Mouse (Mus musculus) brain, embryonic 14.5 days (tissue): ENCODE measurements around the gene Fcgr4. TPM values are rescaled to one million over a fixed set of nuclear protein-coding genes. Genes with fewer than 3 reads are reported as not detected.
"Not testable (repeated sequence)": the region's sequence is repeated elsewhere in the genome, so short reads cannot be mapped to it uniquely, and the experiment has no call there.

ENCODE experiments used
- DNase-seq: peaks from one replicate; pipeline ENCODE4 v3.0.0-alpha.2; 2011; ENCODE audit warnings: low read depth
- CTCF ChIP-seq: fragments of 200-500 bp; IDR thresholded peaks from 2 replicates; pipeline ENCODE4 v1.5.1; 2012; ENCODE audit warnings: inconsistent platforms, mild to moderate bottlenecking, moderate library complexity, borderline replicate concordance; ENCODE audit not compliant: insufficient read depth, insufficient read length; ENCODE audit errors: extremely low read depth
- POLR2A ChIP-seq: fragments of 200-500 bp; IDR thresholded peaks from 2 replicates; pipeline ENCODE4 v1.6.1; 2012; ENCODE audit warnings: mild to moderate bottlenecking, inconsistent platforms, borderline replicate concordance; ENCODE audit not compliant: poor library complexity, insufficient read depth, insufficient read length, severe bottlenecking; ENCODE audit errors: extremely low read depth
- polyA plus RNA-seq: library from polyadenylated mRNA; depleted of rRNA; stranded (reverse); fragments of >200 nt; gene quantifications from 2 replicates; pipeline ENCODE4 v1.2.3, GENCODE M21; 2012; rRNA removed

The Fcgr4 gene
- 0.34 and 0.38 TPM in 2 replicates for polyA plus RNA-seq

GRCm38 (mm10) chr1:171018737-171019136 is at the start of gene Fcgr4:
Gene Fcgr4, plus strand, starts transcription at chr1:171018920.
- no peak for TF ChIP-seq CTCF
- TF ChIP-seq POLR2A, result no peak
- no peak for DNase-seq

GRCm38 (mm10) chr1:170972494-170972893 is 46.2 kb upstream of the Fcgr4 start:
- no peak for DNase-seq
- no peak for TF ChIP-seq CTCF

- DNase-seq, result no peak
- TF ChIP-seq POLR2A (no peak), CTCF (no peak)
Observed at GRCm38 (mm10) chr1:170972936-170973335, 45.8 kb upstream of the Fcgr4 start.

GRCm38 (mm10) chr1:170974171-170974570 is 44.5 kb upstream of the Fcgr4 start:
- no peak for DNase-seq
- TF ChIP-seq CTCF (no peak), POLR2A (no peak)

- no peak for DNase-seq
- TF ChIP-seq POLR2A (no peak), CTCF (no peak)
Observed at GRCm38 (mm10) chr1:170974736-170975135, 44.0 kb upstream of the Fcgr4 start.

GRCm38 (mm10) chr1:170975350-170975749 is 43.4 kb upstream of the Fcgr4 start:
- DNase-seq, result not testable (repeated sequence)

GRCm38 (mm10) chr1:170975751-170976161 is 43.0 kb upstream of the Fcgr4 start:
- DNase-seq, result no peak

GRCm38 (mm10) chr1:170976447-170976846 is 42.3 kb upstream of the Fcgr4 start, which contains the start of gene Fcgr2b:
Gene Fcgr2b, minus strand, starts transcription at chr1:170976547.
- TF ChIP-seq POLR2A, result no peak
- no peak for TF ChIP-seq CTCF
- no peak for DNase-seq

More at GRCm38 (mm10) chr1:170975751-170976161, 43.0 kb upstream of the Fcgr4 start:
- TF ChIP-seq POLR2A (no peak), CTCF (no peak)

GRCm38 (mm10) chr1:170978601-170979000 is 40.1 kb upstream of the Fcgr4 start:
- no peak for DNase-seq
- TF ChIP-seq POLR2A (no peak), CTCF (no peak)

- not testable (repeated sequence) for DNase-seq
Observed at GRCm38 (mm10) chr1:170981679-170982078, 37.0 kb upstream of the Fcgr4 start.

GRCm38 (mm10) chr1:170982301-170982700 is 36.4 kb upstream of the Fcgr4 start:
- no peak for TF ChIP-seq CTCF
- TF ChIP-seq POLR2A, result no peak
- DNase-seq, result no peak

GRCm38 (mm10) chr1:170983066-170983465 is 35.7 kb upstream of the Fcgr4 start:
- TF ChIP-seq CTCF (no peak), POLR2A (no peak)
- DNase-seq, result no peak

GRCm38 (mm10) chr1:170985092-170985491 is 33.6 kb upstream of the Fcgr4 start:
- TF ChIP-seq CTCF, result no peak
- TF ChIP-seq POLR2A, result no peak

GRCm38 (mm10) chr1:170985861-170986260 is 32.9 kb upstream of the Fcgr4 start:
- no peak for DNase-seq
- TF ChIP-seq POLR2A (no peak), CTCF (no peak)

More at GRCm38 (mm10) chr1:170985092-170985491, 33.6 kb upstream of the Fcgr4 start:
- no peak for DNase-seq

GRCm38 (mm10) chr1:170989656-170990055 is 29.1 kb upstream of the Fcgr4 start:
- no peak for DNase-seq
- TF ChIP-seq CTCF (no peak), POLR2A (no peak)
